Mouse (Mus musculus) C2C12 (cell line): ENCODE measurements around the gene Adora1.

Experiments
- CTCF ChIP-seq: IDR thresholded peaks from one replicate; pipeline ENCODE4 v1.5.1; 2011; ENCODE audit not compliant: control insufficient read depth, insufficient read depth, insufficient read length
- FOSL1 ChIP-seq: IDR thresholded peaks from one replicate; pipeline ENCODE4 v1.8.0; 2011; ENCODE audit warnings: mild to moderate bottlenecking, low read length; ENCODE audit not compliant: poor library complexity, insufficient read depth, severe bottlenecking
- MYOD1 ChIP-seq: IDR thresholded peaks from one replicate; pipeline ENCODE4 v1.6.1; 2011; ENCODE audit warnings: low read depth; ENCODE audit not compliant: control insufficient read depth, insufficient read length
- USF1 ChIP-seq: IDR thresholded peaks from one replicate; pipeline ENCODE4 v1.6.1; 2011; ENCODE audit warnings: low read depth, mild to moderate bottlenecking, control low read depth, moderate library complexity

- TF ChIP-seq CTCF (no peak), FOSL1 (no peak), USF1 (no peak), MYOD1 (no peak)
Observed at GRCm38 (mm10) chr1:134150745-134151144, 84.5 kb downstream of the Adora1 start.
